8 mouse cellular contexts compared by ENCODE assay signal in the genomic region with DNA sequence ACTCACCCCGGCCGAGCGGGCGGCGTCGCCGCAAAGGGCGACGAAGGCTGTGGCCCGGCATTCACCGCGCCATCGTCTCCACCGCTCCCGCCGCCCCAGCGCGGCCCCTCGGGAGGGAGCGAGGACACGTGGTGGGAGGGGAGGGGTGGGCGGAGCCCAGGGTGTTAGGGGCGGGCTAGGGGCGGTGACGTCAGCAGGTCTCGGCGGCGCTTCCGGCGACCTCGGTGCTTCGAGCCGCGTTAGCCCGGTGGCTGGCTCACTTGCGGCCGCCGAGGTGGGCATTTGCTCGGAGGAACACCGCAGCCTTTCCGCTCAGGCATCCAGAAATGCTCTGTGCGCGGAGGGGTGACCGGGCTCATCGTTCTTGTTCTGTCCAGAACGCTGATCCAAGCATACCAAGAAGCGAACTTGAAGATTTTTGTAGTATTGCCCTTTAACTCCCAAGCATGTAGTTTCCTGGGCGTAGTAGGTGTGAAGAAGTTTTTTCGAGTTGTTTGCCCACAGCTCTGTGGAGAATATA. TPM values are rescaled to one million over a fixed set of nuclear protein-coding genes. Genes with fewer than 3 reads are reported as not detected.
DNase-seq lines count a peak whose midpoint lies in the region; ATAC-seq and TF ChIP-seq lines count a peak whose summit lies in the region.

A gene (minus strand): TSS at position 163 of the 520 bp plus-strand sequence.

- H3K27ac ChIP-seq in forebrain, embryonic 11.5 days (ENCODE audit: low read depth, low read length), result peak within 1 kb of the TSS; percentile 46; the same call in 1 of the 2 replicates
- H3K27ac ChIP-seq in lung, embryonic 14.5 days (ENCODE audit: low read depth), result peak within 1 kb of the TSS; percentile 70
- peak within 1 kb of the TSS; percentile 60 for H3K27ac ChIP-seq in olfactory bulb, adult 2 months (ENCODE audit: insufficient read depth, low read depth, low read length)

- peaks cover 35% of the 10 kb centered on the region for H3K9me3 ChIP-seq in E14TG2a.4 (ENCODE audit: low read length)
- peaks cover 7% of the 10 kb centered on the region; the same call in 1 of the 2 replicates for H3K9me3 ChIP-seq in forebrain, embryonic 11.5 days (ENCODE audit: control insufficient read depth, low read length)
- H3K9me3 ChIP-seq in lung, embryonic 14.5 days (ENCODE audit: low read depth, low read length), result no peaks in the 10 kb centered on the region

- H3K9ac ChIP-seq in forebrain, embryonic 11.5 days (ENCODE audit: low read length), result peak within 1 kb of the TSS; percentile 90
- H3K9ac ChIP-seq in lung, embryonic 14.5 days, result peak within 1 kb of the TSS; percentile 87

- peaks cover 4% of the 10 kb centered on the region; the same call in 1 of the 2 replicates for H3K4me1 ChIP-seq in E14TG2a.4 (replicated peaks; ENCODE audit: low read depth, low read length)
- peaks cover 6% of the 10 kb centered on the region; the same call in 1 of the 2 replicates for H3K4me1 ChIP-seq in forebrain, embryonic 11.5 days (replicated peaks; ENCODE audit: control insufficient read depth, insufficient read depth, low read length)
- H3K4me1 ChIP-seq in lung, embryonic 14.5 days (ENCODE audit: insufficient read depth), result 0 out of 2 replicates have a peak, but pooled peaks cover 7% of the 10 kb centered on the region
- peaks cover 2% of the 10 kb centered on the region; the same call in 1 of the 2 replicates for H3K4me1 ChIP-seq in olfactory bulb, adult 2 months (ENCODE audit: control insufficient read depth, insufficient read depth, low read length)

- intact Hi-C loops in heart, postnatal 10 days (cut with DNase I), result no loop called here

- no peak for TF ChIP-seq CTCF in E14TG2a.4 (conservative IDR thresholded peaks at IDR 0.05; ENCODE audit: low read length)
- no peak for TF ChIP-seq CTCF in lung, embryonic 14.5 days (IDR thresholded peaks at IDR 0.05; ENCODE audit: low read depth)
- no peak for TF ChIP-seq CTCF in olfactory bulb, adult 2 months (IDR thresholded peaks at IDR 0.05; ENCODE audit: insufficient read depth, low read depth, low read length)

- peak; percentile 96 for ATAC-seq in forebrain, embryonic 11.5 days (replicated peaks; ENCODE audit: low FRiP score)
- ATAC-seq in lung, embryonic 14.5 days (ENCODE audit: insufficient read depth), result peak; percentile 94

- peak within 1 kb of the TSS; percentile 81 for H3K4me2 ChIP-seq in forebrain, embryonic 11.5 days (ENCODE audit: low read depth, low read length, severe bottlenecking)
- H3K4me2 ChIP-seq in lung, embryonic 14.5 days, result peak within 1 kb of the TSS; percentile 87

- peak within 1 kb of the TSS; percentile 70 for H3K4me3 ChIP-seq in E14TG2a.4 (replicated peaks; ENCODE audit: low read length)
- peak within 1 kb of the TSS; percentile 69 for H3K4me3 ChIP-seq in forebrain, embryonic 11.5 days (ENCODE audit: low read depth, low read length)
- peak within 1 kb of the TSS; percentile 75 for H3K4me3 ChIP-seq in lung, embryonic 14.5 days (ENCODE audit: low read depth, low read length)
- H3K4me3 ChIP-seq in olfactory bulb, adult 2 months (ENCODE audit: insufficient read depth, low read depth, low read length), result peak within 1 kb of the TSS; percentile 90

- H3K36me3 ChIP-seq in E14TG2a.4 (ENCODE audit: insufficient read depth, low read length), result no peaks in the 10 kb centered on the region
- H3K36me3 ChIP-seq in forebrain, embryonic 11.5 days (ENCODE audit: control insufficient read depth, insufficient read depth, low read length), result peaks cover 2% of the 10 kb centered on the region; the same call in 1 of the 2 replicates
- peaks cover 23% of the 10 kb centered on the region; the same call in 1 of the 2 replicates for H3K36me3 ChIP-seq in lung, embryonic 14.5 days (ENCODE audit: insufficient read depth)

- TF ChIP-seq POLR2A in olfactory bulb, adult 2 months (IDR thresholded peaks at IDR 0.05; ENCODE audit: insufficient read depth, low read depth, low read length), result peak; percentile 85

- H3K27me3 ChIP-seq in E14TG2a.4 (ENCODE audit: insufficient read depth, low read length), result peaks cover 80% of the 10 kb centered on the region
- H3K27me3 ChIP-seq in forebrain, embryonic 11.5 days (ENCODE audit: control insufficient read depth, insufficient read depth, low read length), result no peaks in the 10 kb centered on the region
- H3K27me3 ChIP-seq in lung, embryonic 14.5 days (ENCODE audit: insufficient read depth, low read length), result no peaks in the 10 kb centered on the region

- DNase-seq in c-Kit-positive CD71-negative TER-119-negative erythroid progenitor cells, embryonic 14.5 days (ENCODE audit: low read depth), result peak; percentile 51
- peak; percentile 96 for DNase-seq in forebrain, embryonic 11.5 days (ENCODE audit: low spot score)
- DNase-seq in heart, postnatal 10 days, result peak; percentile 83 to 84
- peak; percentile 84 to 90 for DNase-seq in kidney, postnatal 4 days
- DNase-seq in lung, embryonic 14.5 days, result peak; percentile 90
- DNase-seq in thymus, adult 18-20 months, result peak; percentile 60 to 61

- 10% methylated on average over 26 of the region's 49 CpGs for WGBS in forebrain, embryonic 11.5 days
- WGBS in lung, embryonic 14.5 days, result 3% methylated on average over 40 of the region's 49 CpGs
- WGBS in olfactory bulb, adult 2 months, result 1% methylated on average over 46 of the region's 49 CpGs

RNA-seq across cellular contexts. Expression of the gene that starts here (rescaled TPM):
- 46.7 and 49.5 TPM in 2 replicates for polyA plus RNA-seq in forebrain, embryonic 11.5 days (2014; fragmentation: Nextera tagmentation; extraction: Ambion mirVana)
- 10 to 100 TPM; 19.5 to 23.4 TPM for total RNA-seq in heart, postnatal 10 days (2021)
- polyA plus RNA-seq in lung, embryonic 14.5 days (2014; fragmentation: Nextera tagmentation; extraction: Ambion mirVana), result 18.9 and 22.2 TPM in 2 replicates
- polyA plus RNA-seq in olfactory bulb, adult 2 months (2012; ENCODE audit: insufficient read depth, insufficient read length, low replicate concordance, missing spikeins), result 198 TPM in 1 of 2 replicates, not detected in the other

Comparison
In these comparisons a context has a peak if more than half of its experiments do, and no peak if none do; other contexts are left out.
1. Peak in every context shown above with its lines: DNase-seq, ATAC-seq, H3K4me3 ChIP-seq and H3K27ac ChIP-seq.